26 mouse cellular contexts compared by ENCODE assay signal in genomic region chr10:127412101-127412500, GRCm38 (mm10). TPM values are rescaled to one million over a fixed set of nuclear protein-coding genes. Genes with fewer than 3 reads are reported as not detected.
DNase-seq lines count a peak whose midpoint lies in the region; ATAC-seq and TF ChIP-seq lines count a peak whose summit lies in the region.
"Had no signal": no experiment of that assay in that cellular context is flagged by ENCODE, and none has a peak within 500 bp of the region (broad histone marks: within the 10 kb centered on the region; RNA-seq: fewer than 3 reads in every experiment).

No protein-coding gene starts in this region.

- TF ChIP-seq CTCF in lung, adult 2 months (IDR thresholded peaks at IDR 0.05; ENCODE audit: insufficient read depth, low read length) = no peak

- no peak for DNase-seq in heart, postnatal 36 days
- no peak for DNase-seq in hindbrain, embryonic 14.5 days (ENCODE audit: low spot score)
- DNase-seq in lung, adult 2 months = no peak
- DNase-seq in frontal cortex, postnatal 36 days (ENCODE audit: low spot score in 2 of 2) = no peak
- DNase-seq: adrenal gland, postnatal 25 days; cerebellum, adult 2 months; kidney, postnatal 4 days; lung, embryonic 14.5 days; right cerebral cortex, adult 18-20 months; thymus, adult 2 months had no signal

- H3K27ac ChIP-seq in heart, embryonic 12.5 days (ENCODE audit: poor library complexity, severe bottlenecking) = peak overlapping the region; percentile 40; the same call in 1 of the 2 replicates
- H3K27ac ChIP-seq in hindbrain, embryonic 15.5 days (replicated peaks) = 0 out of 2 replicates have a peak overlapping the region, but pooled peaks have one; percentile 1
- no peak overlapping the region for H3K27ac ChIP-seq in hindbrain, embryonic 14.5 days
- peak overlapping the region; percentile 30; the same call in 1 of the 2 replicates for H3K27ac ChIP-seq in lung, embryonic 15.5 days
- H3K27ac ChIP-seq: limb, embryonic 12.5 days; macrophage had no signal

- H3K27me3 ChIP-seq in heart, embryonic 12.5 days (replicated peaks) = no peaks in the 10 kb centered on the region
- no peaks in the 10 kb centered on the region for H3K27me3 ChIP-seq in hindbrain, embryonic 15.5 days
- H3K27me3 ChIP-seq in hindbrain, embryonic 14.5 days (ENCODE audit: control insufficient read depth, insufficient read depth, low read length) = no peaks in the 10 kb centered on the region
- H3K27me3 ChIP-seq in lung, embryonic 15.5 days = no peaks in the 10 kb centered on the region
- H3K27me3 ChIP-seq: limb, embryonic 12.5 days had no signal

- H3K4me1 ChIP-seq in heart, embryonic 12.5 days (replicated peaks) = peaks cover 27% of the 10 kb centered on the region
- H3K4me1 ChIP-seq in hindbrain, embryonic 15.5 days (replicated peaks) = peaks cover 14% of the 10 kb centered on the region; the same call in 1 of the 2 replicates
- no peaks in the 10 kb centered on the region for H3K4me1 ChIP-seq in hindbrain, embryonic 14.5 days (replicated peaks; ENCODE audit: control insufficient read depth, insufficient read depth, low read length)
- H3K4me1 ChIP-seq in lung, embryonic 15.5 days = peaks cover 11% of the 10 kb centered on the region; the same call in 1 of the 2 replicates
- H3K4me1 ChIP-seq in lung, adult 2 months (ENCODE audit: control insufficient read depth, insufficient read depth, low read length) = peaks cover 8% of the 10 kb centered on the region; the same call in 1 of the 2 replicates
- H3K4me1 ChIP-seq: limb, embryonic 12.5 days had no signal

- H3K36me3 ChIP-seq in heart, embryonic 12.5 days = peaks cover 16% of the 10 kb centered on the region; the same call in 1 of the 2 replicates
- no peaks in the 10 kb centered on the region for H3K36me3 ChIP-seq in hindbrain, embryonic 15.5 days
- H3K36me3 ChIP-seq in hindbrain, embryonic 14.5 days (replicated peaks; ENCODE audit: control insufficient read depth, insufficient read depth) = no peaks in the 10 kb centered on the region
- 0 out of 2 replicates have a peak, but pooled peaks cover 7% of the 10 kb centered on the region for H3K36me3 ChIP-seq in lung, embryonic 15.5 days
- H3K36me3 ChIP-seq: limb, embryonic 12.5 days had no signal

- intact Hi-C loops in heart, postnatal 36 days (cut with DNase I) = no loop called here

- no peak for TF ChIP-seq POLR2A in lung, adult 2 months (IDR thresholded peaks at IDR 0.05; ENCODE audit: borderline replicate concordance, extremely low read depth, low read depth, low read length)

- 32% methylated on average over 5 of the region's 5 CpGs for WGBS in heart, embryonic 12.5 days
- WGBS in hindbrain, embryonic 15.5 days = 29% methylated on average over 5 of the region's 5 CpGs
- 35% methylated on average over 5 of the region's 5 CpGs for WGBS in hindbrain, embryonic 14.5 days
- WGBS in lung, embryonic 15.5 days = 35% methylated on average over 5 of the region's 5 CpGs
- 30% methylated on average over 5 of the region's 5 CpGs for WGBS in lung, adult 2 months

- ATAC-seq in heart, embryonic 12.5 days (ENCODE audit: insufficient number of reproducible peaks, low FRiP score) = no peak
- no peak for ATAC-seq in hindbrain, embryonic 15.5 days (ENCODE audit: low FRiP score, low read depth)
- no peak for ATAC-seq in hindbrain, embryonic 14.5 days (ENCODE audit: low FRiP score)
- no peak for ATAC-seq in lung, embryonic 15.5 days (ENCODE audit: borderline replicate concordance, extremely low read depth, low FRiP score, low TSS enrichment)
- ATAC-seq: forebrain, embryonic 14.5 days had no signal

- H3K4me3 ChIP-seq in heart, embryonic 12.5 days = no peak overlapping the region
- H3K4me3 ChIP-seq in hindbrain, embryonic 15.5 days = no peak overlapping the region
- no peak overlapping the region for H3K4me3 ChIP-seq in hindbrain, embryonic 14.5 days (replicated peaks; ENCODE audit: low read length)
- no peak overlapping the region for H3K4me3 ChIP-seq in lung, embryonic 15.5 days
- H3K4me3 ChIP-seq in lung, adult 2 months (replicated peaks; ENCODE audit: extremely low read depth, low read depth, low read length) = no peak overlapping the region
- H3K4me3 ChIP-seq: erythroblast, embryonic 14.5 days; limb, embryonic 12.5 days had no signal

- H3K4me2 ChIP-seq in heart, embryonic 12.5 days = no peak overlapping the region
- no peak overlapping the region for H3K4me2 ChIP-seq in hindbrain, embryonic 15.5 days
- H3K4me2 ChIP-seq in hindbrain, embryonic 14.5 days (replicated peaks) = no peak overlapping the region
- no peak overlapping the region for H3K4me2 ChIP-seq in lung, embryonic 15.5 days
- H3K4me2 ChIP-seq: limb, embryonic 12.5 days; lung, embryonic 14.5 days; midbrain, embryonic 11.5 days had no signal

- no peaks in the 10 kb centered on the region for H3K9me3 ChIP-seq in heart, embryonic 12.5 days (replicated peaks)
- no peaks in the 10 kb centered on the region for H3K9me3 ChIP-seq in hindbrain, embryonic 15.5 days
- H3K9me3 ChIP-seq in hindbrain, embryonic 14.5 days (ENCODE audit: control insufficient read depth, low read length) = no peaks in the 10 kb centered on the region
- no peaks in the 10 kb centered on the region for H3K9me3 ChIP-seq in lung, embryonic 15.5 days
- H3K9me3 ChIP-seq: limb, embryonic 12.5 days had no signal

- peak overlapping the region; percentile 37; the same call in 1 of the 2 replicates for H3K9ac ChIP-seq in heart, embryonic 12.5 days
- no peak overlapping the region for H3K9ac ChIP-seq in hindbrain, embryonic 15.5 days
- H3K9ac ChIP-seq in hindbrain, embryonic 14.5 days = no peak overlapping the region
- H3K9ac ChIP-seq in lung, embryonic 15.5 days = no peak overlapping the region
- H3K9ac ChIP-seq: limb, embryonic 12.5 days; lung, embryonic 14.5 days had no signal

RNA-seq across cellular contexts. Expression of gene R3hdm2, which starts 32.0 kb away (rescaled TPM):
- polyA plus RNA-seq in heart, embryonic 12.5 days (2016; fragmentation: Nextera tagmentation; extraction: Ambion mirVana) = 35.8 and 36.6 TPM in 2 replicates
- 100 to 1,000 TPM; 150 to 169 TPM for total RNA-seq in heart, postnatal 36 days (2021)
- 38.8 and 41.9 TPM in 2 replicates for polyA plus RNA-seq in hindbrain, embryonic 15.5 days (2015; fragmentation: Nextera tagmentation; extraction: Ambion mirVana)
- polyA plus RNA-seq in hindbrain, embryonic 14.5 days (2014; fragmentation: Nextera tagmentation; extraction: Ambion mirVana) = 32.3 and 37.8 TPM in 2 replicates
- polyA plus RNA-seq in lung, embryonic 15.5 days (2015; fragmentation: Nextera tagmentation; extraction: Ambion mirVana) = 29.0 and 30.1 TPM in 2 replicates
- polyA plus RNA-seq in lung, adult 2 months (2012; rRNA removed) = 90.3 and 129 TPM in 2 replicates

RNA-seq across cellular contexts. Expression of gene Inhbc, which starts 41.9 kb away (rescaled TPM):
- polyA plus RNA-seq in heart, embryonic 12.5 days (2016; fragmentation: Nextera tagmentation; extraction: Ambion mirVana) = not detected in 2 replicates
- not detected for total RNA-seq in heart, postnatal 36 days (2021)
- polyA plus RNA-seq in hindbrain, embryonic 15.5 days (2015; fragmentation: Nextera tagmentation; extraction: Ambion mirVana) = not detected in 2 replicates
- polyA plus RNA-seq in hindbrain, embryonic 14.5 days (2014; fragmentation: Nextera tagmentation; extraction: Ambion mirVana) = not detected in 2 replicates
- polyA plus RNA-seq in lung, embryonic 15.5 days (2015; fragmentation: Nextera tagmentation; extraction: Ambion mirVana) = 0.07 TPM in 1 of 2 replicates, not detected in the other
- polyA plus RNA-seq in lung, adult 2 months (2012; rRNA removed) = not detected in 2 replicates
- total RNA-seq: adrenal gland, postnatal 25 days; common myeloid progenitor, adult 5-6 weeks; layer of hippocampus, postnatal 10 days had no signal
- polyA plus RNA-seq: C2C12; cerebellum, adult 2 months; embryonic facial prominence, embryonic 11.5 days; erythroblast, embryonic 14.5 days; forebrain, embryonic 14.5 days; gonadal fat pad, adult 2 months; intestine, embryonic 14.5 days; limb, embryonic 12.5 days; lung, embryonic 14.5 days; macrophage; midbrain, embryonic 11.5 days; small intestine, adult 2 months; thymus, adult 2 months; urinary bladder, adult 2 months had no signal

RNA-seq across cellular contexts. Expression of gene Inhbe, which starts 57.9 kb away (rescaled TPM):
- not detected in 2 replicates for polyA plus RNA-seq in heart, embryonic 12.5 days (2016; fragmentation: Nextera tagmentation; extraction: Ambion mirVana)
- not detected for total RNA-seq in heart, postnatal 36 days (2021)
- polyA plus RNA-seq in hindbrain, embryonic 15.5 days (2015; fragmentation: Nextera tagmentation; extraction: Ambion mirVana) = 0.09 TPM in 1 of 2 replicates, not detected in the other
- 0.04 TPM in 1 of 2 replicates, not detected in the other for polyA plus RNA-seq in hindbrain, embryonic 14.5 days (2014; fragmentation: Nextera tagmentation; extraction: Ambion mirVana)
- polyA plus RNA-seq in lung, embryonic 15.5 days (2015; fragmentation: Nextera tagmentation; extraction: Ambion mirVana) = not detected in 2 replicates
- polyA plus RNA-seq in lung, adult 2 months (2012; rRNA removed) = 0.02 TPM in 1 of 2 replicates, not detected in the other
- total RNA-seq: adrenal gland, postnatal 25 days; common myeloid progenitor, adult 5-6 weeks; layer of hippocampus, postnatal 10 days had no signal
- polyA plus RNA-seq: C2C12; cerebellum, adult 2 months; embryonic facial prominence, embryonic 11.5 days; erythroblast, embryonic 14.5 days; forebrain, embryonic 14.5 days; intestine, embryonic 14.5 days; macrophage; midbrain, embryonic 11.5 days; small intestine, adult 2 months; thymus, adult 2 months; urinary bladder, adult 2 months had no signal
